Mouse (Mus musculus) common myeloid progenitor, adult 5-6 weeks (primary cell): Measurements from ENCODE around the gene Trappc10. TPM values are rescaled to one million over a fixed set of nuclear protein-coding genes. Genes with fewer than 3 reads are reported as not detected.

Source experiments
- ATAC-seq: replicated peaks from 2 replicates; pipeline ENCODE4 v1.8.0; 2016; ENCODE audit warnings: low read depth, mild to moderate bottlenecking, moderate TSS enrichment, inconsistent platforms; ENCODE audit not compliant: poor library complexity, severe bottlenecking
- total RNA-seq: library from RNA; stranded (forward); fragments of 200-1000, 187-1606 nt; gene quantifications from 2 replicates; pipeline ENCODE4 v1.2.3, GENCODE M21; 2017

Trappc10 gene
- total RNA-seq, 1 experiment from 2014 or later, result 27.8 TPM

- ATAC-seq, result no peak
Observed at GRCm38 (mm10) chr10:78137191-78137590, 107.2 kb downstream of the Trappc10 start.

Other genes with a start within 250 kb of the Trappc10 start
- gene Pfkl, start 234.6 kb downstream of the Trappc10 start, total RNA-seq, result 42.8 and 43.8 TPM in 2 replicates
- gene Dnmt3l, start 202.7 kb downstream of the Trappc10 start, total RNA-seq, result 0.87 TPM in 1 of 2 replicates, not detected in the other
- gene Aire, start 201.0 kb downstream of the Trappc10 start, total RNA-seq, result not detected in 2 replicates
- gene Icosl, start 175.3 kb downstream of the Trappc10 start, total RNA-seq, result 0.73 and 1.0 TPM in 2 replicates
- 84.9 and 97.8 TPM in 2 replicates for gene D10Jhu81e, start 74.9 kb downstream of the Trappc10 start, total RNA-seq
- gene Pwp2, start 59.5 kb downstream of the Trappc10 start, total RNA-seq, result 29.2 and 32.2 TPM in 2 replicates
- gene Agpat3, start 107.8 kb upstream of the Trappc10 start, total RNA-seq, result 8.2 and 12.7 TPM in 2 replicates
- 393 and 414 TPM in 2 replicates for gene Rrp1, start 168.4 kb upstream of the Trappc10 start, total RNA-seq
- gene Cstb, start 181.0 kb upstream of the Trappc10 start, total RNA-seq, result 41.8 and 47.5 TPM in 2 replicates
- gene Pdxk, start 220.3 kb upstream of the Trappc10 start, total RNA-seq, result 12.3 and 16.7 TPM in 2 replicates